Mouse (Mus musculus) brain, embryonic 18.5 days (tissue): ENCODE measurements around the gene Slco1c1.

Experiments
- DNase-seq: peaks from one replicate; pipeline ENCODE4 v3.0.0-alpha.2; 2012; ENCODE audit warnings: low read depth, low spot score

Slco1c1 gene

DNA sequence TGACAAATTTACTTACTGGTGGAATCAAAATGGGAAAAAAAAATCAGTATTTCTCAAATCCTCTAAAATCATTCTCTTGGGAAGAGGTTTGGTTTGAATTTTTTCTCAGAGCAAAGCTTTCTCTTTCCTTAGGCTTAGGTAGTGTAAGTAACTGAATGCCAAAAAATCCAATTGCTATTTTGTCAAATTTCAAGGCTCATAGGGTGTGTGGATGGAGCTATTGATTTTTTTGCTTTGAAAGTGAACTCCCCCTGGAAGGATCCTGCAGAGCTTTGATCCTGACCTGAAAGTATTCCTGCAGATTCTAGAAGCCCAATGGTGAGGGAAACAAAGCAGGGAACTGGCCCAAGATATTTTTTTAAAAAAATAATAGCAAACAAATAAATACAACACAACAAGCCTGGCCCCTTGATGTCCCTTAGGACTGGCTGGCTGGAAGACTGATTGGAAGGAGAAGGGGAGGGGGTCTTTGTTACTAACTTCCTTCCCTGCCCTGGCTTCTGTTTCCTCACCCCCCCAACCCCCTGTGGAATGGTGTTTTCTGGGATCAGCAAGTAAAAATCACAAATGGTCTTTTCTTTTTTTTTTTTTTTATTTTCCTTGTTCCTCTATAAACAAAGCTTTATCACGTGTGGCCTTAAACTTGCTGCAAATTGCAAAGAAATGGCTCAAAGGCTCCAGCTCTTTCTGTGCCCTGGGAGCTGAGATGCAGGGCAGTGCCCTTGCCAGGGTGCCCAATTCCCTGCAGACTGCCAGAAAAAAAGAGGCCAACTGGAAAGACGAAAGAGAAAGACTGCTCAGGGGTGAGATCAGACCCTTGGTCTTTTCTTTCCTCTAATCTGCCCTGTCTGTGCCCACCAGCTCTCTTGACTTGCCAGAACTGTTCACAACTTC is at the start of gene Slco1c1:
Gene Slco1c1, plus strand, starts transcription at position 622 of the 894 bp plus-strand sequence.
- no peak for DNase-seq

DNA sequence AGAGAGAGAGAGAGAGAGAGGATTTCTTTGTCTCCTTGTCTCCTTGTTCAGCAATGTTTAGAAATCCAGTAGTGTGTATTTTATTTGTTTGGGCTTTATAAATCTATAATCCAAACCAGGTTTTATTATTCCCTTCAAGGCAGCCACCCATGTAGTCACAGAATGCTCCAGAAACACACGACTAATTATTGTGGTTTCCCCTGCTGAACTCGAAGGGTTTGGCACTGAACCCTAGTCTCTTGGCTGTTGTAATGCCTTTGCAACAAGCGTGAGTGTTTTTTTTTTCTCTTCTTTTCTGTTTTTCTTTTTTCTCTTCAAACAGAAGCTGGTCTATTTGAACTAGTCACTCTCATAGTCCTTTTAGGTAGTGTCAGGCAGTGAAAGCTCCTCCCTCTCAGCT is 49.5 kb upstream of the Slco1c1 start:
- DNase-seq: no peak

DNA sequence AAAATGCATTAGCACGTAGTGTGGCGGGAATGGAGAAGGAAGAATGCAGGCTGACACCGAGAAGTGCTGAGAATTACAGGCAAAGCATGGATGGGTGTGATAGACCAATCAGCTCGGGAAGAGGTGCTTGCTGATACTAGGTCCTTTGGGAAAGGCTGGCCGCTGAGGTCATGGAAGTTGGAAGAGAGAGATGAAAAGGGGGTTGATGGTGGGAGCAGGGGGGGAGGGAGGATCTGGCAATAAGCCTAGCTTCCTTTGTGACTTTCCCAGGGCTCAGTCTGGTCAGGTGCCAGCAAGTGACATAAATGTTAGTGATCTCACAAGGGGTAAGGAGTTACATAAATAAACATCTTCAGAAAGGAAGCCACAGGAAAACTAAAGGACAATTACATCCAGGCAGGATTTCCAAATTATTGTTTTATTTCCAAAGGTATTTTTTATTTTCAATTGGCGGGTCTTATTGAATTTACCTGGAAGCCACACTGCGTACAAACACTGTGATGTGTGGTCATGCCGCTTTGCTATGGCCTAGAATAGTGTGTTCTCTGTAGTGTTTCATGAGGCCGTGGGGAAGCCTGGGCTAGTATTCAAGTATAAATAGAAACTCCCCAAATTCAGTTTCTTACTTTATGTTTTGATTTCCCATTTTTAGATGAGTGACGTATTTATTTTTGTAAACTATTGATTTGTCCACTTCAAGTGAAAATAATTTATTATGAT is 38.7 kb upstream of the Slco1c1 start:
- DNase-seq: no peak

DNA sequence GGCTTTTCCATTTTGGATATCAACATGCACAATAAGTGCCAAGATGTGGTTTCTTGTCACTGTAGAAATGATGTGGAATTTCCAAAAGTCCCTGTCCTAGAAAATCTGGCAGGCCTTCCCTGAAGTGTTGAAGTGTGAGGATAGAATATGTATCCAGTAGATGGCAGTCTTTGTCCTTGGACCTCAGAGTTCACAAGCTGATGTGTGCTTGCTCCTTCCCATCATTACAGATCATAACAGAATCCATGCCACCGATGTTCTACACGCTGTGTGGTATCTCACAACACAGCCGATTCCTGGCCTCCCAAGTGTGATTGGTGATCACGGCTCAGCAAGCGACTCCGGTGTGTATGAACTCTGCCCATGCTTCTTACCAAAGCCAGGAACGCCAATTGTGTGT is 36.9 kb upstream of the Slco1c1 start:
- peak; percentile 32 for DNase-seq

DNA sequence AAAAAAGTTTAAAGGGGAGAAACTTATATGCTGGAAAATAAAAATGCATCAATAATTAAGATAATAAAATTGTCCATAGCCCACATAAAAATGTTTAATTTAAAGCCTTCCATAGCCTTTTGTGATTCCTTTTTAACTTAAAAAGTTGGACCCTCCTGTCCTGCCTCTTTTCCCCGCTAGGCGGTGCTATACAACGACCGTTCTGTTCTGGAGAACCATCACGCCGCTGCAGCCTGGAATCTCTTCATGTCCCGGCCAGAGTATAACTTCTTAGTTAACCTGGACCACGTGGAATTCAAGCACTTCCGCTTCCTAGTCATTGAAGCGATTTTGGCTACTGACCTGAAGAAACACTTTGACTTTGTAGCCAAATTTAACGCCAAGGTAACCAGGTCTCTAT is 35.5 kb upstream of the Slco1c1 start:
- no peak for DNase-seq

DNA sequence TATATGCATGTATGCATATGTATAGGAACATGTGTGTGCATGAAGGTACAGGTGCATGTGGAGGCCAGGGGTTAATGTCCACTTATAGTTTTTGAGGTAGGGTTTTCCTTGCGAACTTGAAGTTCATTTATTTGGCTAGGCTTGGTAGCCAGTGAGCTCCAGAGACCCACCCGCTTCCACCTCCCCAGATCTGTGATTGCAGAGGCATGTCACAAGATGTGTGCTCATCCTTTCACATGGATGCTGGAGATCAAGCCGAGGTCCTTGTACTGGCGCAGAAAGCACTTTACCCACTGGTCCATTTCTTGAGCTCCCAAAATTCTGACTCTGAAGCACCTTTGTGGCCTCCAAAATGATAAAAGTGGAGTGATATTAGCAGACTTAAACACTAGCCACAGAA is 29.3 kb upstream of the Slco1c1 start:
- no peak for DNase-seq

DNA sequence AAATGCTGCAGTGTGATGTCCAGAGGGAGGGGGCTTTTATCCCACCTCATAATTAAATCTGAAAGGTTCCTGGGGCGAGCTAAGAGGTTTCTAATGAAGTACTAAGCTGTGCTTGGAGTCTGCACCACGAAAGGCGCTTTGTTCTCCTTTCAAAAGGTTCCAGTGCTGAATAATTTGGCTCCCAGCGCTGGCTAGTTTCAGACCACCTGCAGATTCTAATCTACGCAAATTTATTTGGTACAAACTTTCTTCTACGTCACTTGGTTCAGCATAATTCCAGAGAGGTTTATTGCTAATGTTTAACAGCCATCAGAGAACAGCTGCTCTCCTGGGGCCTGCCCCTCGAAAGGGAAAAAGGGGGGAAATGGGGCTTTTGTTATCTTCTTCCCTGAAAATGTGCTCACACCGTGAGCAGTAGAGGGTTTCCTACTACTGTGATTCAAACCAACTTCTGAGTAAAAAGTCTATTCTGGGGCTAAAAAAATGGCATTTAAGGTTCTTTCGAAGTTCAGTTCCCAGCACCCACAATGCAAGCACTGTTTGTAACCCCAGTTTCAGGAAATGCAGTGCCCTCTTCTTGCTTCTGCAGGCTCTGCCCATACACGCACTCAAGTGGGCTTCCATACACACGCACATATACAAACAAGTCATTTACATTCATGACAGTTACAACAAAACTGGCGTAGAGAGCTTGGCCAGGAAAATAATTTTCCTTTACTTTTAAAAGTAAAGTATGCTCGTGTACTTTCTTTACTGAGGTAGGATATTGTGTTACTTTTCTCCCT is 28.3 kb upstream of the Slco1c1 start:
- peak; percentile 47 for DNase-seq

DNA sequence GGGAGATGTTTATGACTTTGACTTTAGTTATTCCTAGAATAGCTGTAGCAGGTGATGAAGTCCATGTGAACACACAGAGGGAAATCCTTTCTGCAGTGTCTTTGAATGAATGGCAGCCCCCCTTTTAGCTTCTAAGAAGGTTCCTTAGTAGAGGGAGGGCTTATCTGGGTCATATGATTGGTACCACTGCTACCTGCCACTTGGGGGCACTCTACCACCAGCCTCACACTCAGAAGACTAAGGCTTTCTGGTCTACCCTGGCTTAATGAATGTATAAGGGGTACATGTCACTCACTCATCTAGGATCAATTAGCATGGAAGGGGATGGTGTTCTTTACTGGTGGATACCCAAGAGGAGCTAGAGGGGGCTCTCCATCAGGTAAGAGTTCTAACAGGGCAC is 24.7 kb upstream of the Slco1c1 start:
- DNase-seq: no peak

DNA sequence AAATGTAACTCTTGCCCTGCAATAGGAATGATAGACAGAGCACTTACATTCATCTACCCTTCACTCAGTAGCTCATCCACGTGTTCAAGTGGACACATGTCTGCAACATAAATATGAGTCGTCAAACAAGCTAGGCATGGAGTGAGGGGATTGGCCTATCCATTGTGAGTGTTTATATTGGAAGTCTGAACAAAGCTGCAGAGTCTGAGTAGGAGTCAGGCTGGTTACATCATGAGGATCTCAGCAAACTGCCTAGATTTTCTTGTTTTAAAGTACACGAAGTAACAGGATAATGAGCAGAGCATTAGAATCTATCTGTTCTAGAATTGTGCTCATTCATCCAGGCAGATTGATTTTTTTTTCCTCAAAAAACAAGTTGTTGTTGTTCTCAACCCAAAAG is 23.0 kb upstream of the Slco1c1 start:
- no peak for DNase-seq

DNA sequence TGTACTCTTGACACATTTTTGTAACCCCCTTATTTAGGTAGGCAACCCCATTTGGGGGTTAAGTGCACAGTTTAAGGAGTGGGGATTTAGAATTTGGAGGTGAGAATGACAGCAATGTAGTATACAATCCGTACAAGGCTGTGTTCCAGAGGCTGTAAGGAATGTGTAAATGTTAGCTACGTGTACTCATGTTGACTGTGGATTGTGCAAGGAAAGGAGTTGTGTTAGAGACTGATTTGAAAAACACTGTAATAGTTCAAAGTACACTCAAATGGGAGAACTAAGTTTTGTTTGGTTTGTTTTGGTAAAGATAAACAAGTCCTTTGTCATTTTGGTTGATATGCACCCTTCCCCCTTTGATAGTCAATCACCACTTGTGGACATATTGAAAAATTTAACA is 1.6 kb upstream of the Slco1c1 start:
- DNase-seq: no peak

DNA sequence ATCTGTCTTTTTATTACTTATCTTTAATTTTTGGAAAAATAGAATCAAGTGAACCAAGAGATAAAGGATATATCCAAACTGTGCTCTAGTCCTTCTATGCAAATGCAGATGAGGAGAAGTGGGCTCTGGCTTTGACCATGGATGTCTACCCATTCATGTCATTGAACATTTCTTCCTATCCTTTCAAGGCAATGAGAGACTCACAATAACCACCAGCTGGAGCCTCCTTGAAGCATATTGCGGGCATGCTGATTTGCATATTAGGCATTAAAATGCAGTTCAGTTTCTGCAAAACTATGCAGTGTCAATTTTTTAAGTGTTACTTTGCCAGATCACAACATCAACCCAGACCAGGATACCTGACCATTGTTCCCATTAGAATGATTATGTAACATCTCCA is 1.6 kb downstream of the Slco1c1 start:
- DNase-seq: no peak

DNA sequence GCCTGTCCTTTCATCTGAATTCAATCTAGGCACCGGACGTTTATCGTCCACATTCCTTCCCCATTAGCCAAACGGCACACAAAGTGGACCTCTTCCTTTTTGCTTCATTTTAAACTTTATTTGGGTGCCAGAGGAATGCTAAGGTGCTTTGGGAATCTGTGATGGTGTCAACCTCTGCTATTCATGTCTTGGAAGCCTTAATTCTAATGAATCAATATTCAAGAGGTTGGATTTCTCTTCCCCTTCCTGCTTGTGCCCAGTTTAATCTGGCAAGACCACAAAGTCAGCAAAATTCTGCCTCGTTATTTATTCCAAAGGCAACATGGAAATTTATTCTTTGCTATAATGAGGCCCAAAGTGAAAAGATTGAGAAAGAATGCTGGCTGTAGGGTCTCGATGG is 6.7 kb downstream of the Slco1c1 start:
- no peak for DNase-seq

DNA sequence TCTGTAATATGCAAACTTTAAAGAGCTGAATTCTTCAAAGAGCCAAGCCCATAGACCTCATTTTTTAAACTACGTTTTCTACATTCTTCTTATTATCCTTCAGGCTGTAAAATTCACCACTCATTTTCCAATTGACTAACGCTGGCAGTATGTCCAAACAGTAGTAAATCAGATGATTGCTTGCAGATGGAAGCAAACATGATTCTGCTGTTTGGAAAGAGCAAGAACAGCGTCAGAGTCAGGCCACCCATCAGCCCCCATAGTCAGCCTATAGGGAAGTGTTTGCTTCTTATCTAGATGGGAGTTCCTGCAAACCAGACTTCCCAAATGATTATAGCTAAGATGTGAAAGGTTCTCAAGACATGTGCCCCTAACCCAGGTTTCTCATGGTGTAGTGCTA is 13.1 kb downstream of the Slco1c1 start:
- DNase-seq: no peak

DNA sequence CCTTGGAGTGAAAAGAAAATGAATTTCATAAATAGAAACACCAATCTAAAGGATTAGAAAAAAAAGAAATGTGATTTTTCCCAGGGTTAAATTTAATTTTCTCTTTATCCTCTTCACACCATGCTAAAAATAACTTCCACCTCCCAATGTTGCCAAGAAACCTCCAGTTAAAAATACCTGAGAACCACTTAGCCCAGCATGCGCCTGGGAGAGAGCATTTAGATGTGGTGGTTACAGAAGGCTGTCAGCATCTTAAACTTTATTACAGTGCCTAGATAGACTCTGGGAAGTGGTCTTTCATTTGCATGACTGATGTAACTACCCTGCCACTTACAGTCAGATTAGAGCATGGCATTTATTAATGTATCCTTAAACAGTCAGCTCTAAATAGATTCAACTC is 17.0 kb downstream of the Slco1c1 start:
- DNase-seq: no peak

DNA sequence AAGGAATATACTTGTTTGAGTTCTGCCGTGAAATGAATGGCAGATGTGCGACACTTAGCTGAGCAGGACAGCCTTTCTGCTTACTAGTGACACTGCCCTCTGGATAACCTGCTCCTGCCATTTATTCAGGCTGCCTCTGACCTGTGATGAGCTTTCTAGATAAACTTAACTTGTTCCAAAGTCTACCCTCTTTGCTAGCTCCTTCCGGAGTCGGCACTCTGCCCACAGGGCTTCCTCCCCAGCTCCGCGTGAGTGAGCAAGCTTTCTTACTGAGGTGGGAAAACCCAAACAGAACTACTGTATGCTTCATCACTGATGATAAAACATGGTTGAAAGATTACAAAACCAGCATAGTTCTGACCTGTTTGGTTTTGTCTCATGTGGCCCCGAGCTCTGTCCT is 19.2 kb downstream of the Slco1c1 start:
- DNase-seq: no peak

DNA sequence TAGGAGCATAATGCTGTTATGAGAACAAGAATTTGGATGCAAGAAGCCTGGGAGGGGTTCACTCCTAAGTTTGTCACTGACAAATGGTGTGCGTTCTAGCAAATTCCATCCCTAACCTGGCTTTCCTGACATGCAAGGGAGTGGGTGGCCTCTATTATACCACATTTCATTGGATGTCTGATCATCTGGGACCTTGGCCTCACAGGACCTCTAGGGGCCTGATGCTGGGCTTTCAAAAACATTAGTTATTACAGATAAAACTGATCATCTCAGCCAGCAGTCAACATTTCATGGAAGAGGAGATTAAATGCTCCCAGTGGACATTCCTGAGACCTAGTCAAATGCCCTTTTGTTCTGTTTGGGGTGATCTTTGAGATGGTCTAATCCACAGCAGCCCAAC is 34.0 kb downstream of the Slco1c1 start:
- DNase-seq: no peak

DNA sequence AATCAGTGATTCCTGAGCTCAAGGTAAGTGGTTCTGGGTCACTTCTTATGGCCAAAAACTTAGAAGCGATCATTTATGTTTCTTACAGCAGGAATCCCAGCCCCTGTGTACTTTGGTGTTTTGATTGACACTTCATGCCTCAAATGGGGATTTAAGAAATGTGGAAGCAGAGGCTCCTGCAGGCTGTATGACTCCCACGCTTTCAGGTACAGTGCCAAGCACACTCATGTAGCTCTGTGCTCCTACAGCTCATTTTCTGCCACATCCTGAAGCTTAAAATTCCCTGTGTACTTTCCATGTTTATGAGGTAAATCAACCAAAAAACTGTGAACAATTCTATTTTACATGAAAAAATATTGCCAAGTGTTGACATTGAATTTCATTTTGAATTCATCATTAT is 43.2 kb downstream of the Slco1c1 start:
- DNase-seq: no peak

DNA sequence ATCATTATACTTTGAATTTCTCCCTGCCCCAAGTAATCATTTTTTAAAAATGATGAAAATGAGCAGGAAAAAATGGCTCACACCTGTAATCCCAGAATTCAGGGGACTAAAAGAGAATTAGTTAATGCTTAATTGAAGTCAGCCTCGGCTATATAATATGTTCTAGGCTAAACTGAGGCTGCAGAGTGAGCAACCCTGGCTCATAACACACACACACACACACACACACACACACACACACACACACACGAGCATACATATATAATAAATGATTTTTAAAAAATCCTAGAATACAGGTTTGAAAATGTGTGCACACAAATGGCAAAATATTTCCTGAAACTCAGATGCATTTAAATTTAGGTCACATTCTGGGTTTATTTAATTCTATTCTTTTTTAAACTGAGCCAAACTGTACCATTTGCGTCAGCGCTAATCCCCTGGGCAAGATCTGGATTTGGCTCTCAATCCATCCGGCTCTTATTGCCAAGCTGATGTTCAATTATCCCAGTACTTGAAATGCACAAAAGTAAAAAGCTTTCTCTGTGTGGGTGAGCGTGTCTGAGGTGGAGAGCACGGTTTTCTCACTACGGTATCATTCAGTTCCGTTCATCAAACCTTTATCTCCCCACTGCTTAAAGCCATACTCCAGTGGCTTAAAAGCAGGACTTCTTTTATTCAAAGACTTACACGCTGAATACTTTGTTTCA is 43.8 kb downstream of the Slco1c1 start:
- DNase-seq: peak; percentile 42

DNA sequence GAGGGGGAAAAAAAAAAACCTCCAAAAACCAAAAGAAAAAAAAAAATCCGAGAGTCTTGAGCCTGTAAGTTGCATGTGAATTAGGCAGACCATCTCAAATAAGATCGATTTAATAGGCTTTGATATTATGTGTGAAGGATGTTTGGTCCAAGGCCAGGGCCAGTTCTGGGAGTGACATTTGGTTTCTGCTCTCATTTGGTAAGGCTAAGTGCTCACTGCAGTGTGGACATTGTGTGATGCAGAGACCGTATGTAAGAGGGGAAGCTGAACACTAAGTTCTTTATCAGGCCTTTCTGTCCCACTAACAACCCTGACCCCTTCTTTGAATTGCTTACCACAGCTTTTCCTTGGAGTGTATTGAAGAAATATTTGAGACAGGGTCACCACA is 44.4 kb downstream of the Slco1c1 start:
- DNase-seq: peak; percentile 39

DNA sequence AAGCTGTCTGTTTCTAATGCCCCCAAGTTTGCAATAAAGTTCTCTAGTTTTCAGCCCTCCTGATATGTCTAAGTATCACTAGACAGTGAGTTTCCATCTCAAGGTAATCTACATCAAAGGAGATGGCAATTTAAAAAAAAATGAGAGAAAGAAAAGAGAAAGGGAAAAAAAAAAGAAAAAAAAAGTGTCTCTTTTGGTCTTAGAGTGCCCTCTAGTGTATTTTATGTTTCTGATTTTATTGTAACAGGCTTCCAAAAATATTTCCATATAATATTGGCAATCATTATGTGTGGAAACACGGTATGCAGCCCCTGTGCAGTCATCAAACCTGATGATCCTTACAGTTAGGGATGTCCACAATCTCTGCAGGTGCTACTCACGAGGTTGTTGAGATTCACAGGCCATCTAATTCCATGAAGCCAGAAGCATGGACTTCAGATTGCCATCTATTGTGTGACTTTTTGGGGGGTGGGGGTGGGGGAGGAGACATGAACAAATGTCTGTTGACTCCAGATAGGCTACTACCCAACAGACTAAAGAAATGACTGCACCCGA is 52.6 kb downstream of the Slco1c1 start:
- no peak for DNase-seq

DNA sequence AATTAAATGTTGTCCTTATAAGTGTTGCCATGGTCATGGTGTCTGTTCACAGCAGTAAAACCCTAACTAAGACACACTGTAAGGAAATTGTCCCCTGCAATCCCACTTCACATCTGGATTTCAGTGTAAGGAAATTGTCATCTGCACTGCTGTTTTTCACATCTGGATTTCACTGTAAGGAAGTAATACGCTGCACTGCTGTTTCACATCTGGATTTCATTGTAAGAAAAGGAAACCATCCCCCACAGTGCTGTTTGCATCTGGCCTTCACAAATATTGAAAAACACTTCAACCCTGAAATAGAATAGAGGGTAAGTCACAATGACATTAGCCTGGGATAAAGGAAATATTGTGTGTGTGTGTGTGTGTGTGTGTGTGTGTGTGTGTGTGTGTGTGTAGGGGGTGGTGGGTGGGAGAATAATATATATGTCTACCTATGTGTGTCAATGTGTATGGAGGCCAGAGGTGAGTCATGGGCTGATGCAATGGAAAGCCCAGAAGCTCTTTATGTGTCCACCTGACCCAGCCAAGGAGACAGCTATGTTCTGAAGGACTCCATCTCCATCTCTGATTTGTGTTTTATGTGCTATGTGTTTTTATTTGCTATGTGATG is 60.7 kb downstream of the Slco1c1 start:
- no peak for DNase-seq
